Mouse (Mus musculus) cerebellum, postnatal 36 days (tissue): ENCODE results near the gene Epb41l2.
A peak's percentile ranks its signal among the peaks of the same experiment; 100 is the strongest.

ENCODE experiments used
- DNase-seq, 2 experiments: peaks; one replicate each; pipeline ENCODE4 v3.0.0; 2021 to 2022; ENCODE audit warnings: mixed read lengths in 2 of 2

Epb41l2 gene

GRCm38 (mm10) chr10:25359208-25359958 is at the start of gene Epb41l2:
Epb41l2 (plus strand) TSS chr10:25359798.
- peak; percentile 57 to 74 for DNase-seq

GRCm38 (mm10) chr10:25309996-25310395 is 49.6 kb upstream of the Epb41l2 start:
- no peak for DNase-seq

GRCm38 (mm10) chr10:25310736-25311135 is 48.9 kb upstream of the Epb41l2 start:
- no peak for DNase-seq

- DNase-seq, result no peak
Observed at GRCm38 (mm10) chr10:25311554-25312212, 47.9 kb upstream of the Epb41l2 start.

- no peak for DNase-seq
Observed at GRCm38 (mm10) chr10:25313856-25314584, 45.6 kb upstream of the Epb41l2 start.

GRCm38 (mm10) chr10:25317665-25318064 is 41.9 kb upstream of the Epb41l2 start:
- no peak for DNase-seq

GRCm38 (mm10) chr10:25318405-25318804 is 41.2 kb upstream of the Epb41l2 start:
- no peak for DNase-seq

- no peak for DNase-seq
Observed at GRCm38 (mm10) chr10:25319531-25319930, 40.1 kb upstream of the Epb41l2 start.

- no peak for DNase-seq
Observed at GRCm38 (mm10) chr10:25321198-25321597, 38.4 kb upstream of the Epb41l2 start.

GRCm38 (mm10) chr10:25325690-25326089 is 33.9 kb upstream of the Epb41l2 start:
- no peak for DNase-seq

- DNase-seq, result no peak
Observed at GRCm38 (mm10) chr10:25327511-25327910, 32.1 kb upstream of the Epb41l2 start.

GRCm38 (mm10) chr10:25330094-25330493 is 29.5 kb upstream of the Epb41l2 start:
- no peak for DNase-seq

- no peak for DNase-seq
Observed at GRCm38 (mm10) chr10:25331321-25332049, 28.1 kb upstream of the Epb41l2 start.

GRCm38 (mm10) chr10:25333390-25334079 is 26.1 kb upstream of the Epb41l2 start:
- DNase-seq, result no peak

GRCm38 (mm10) chr10:25340675-25341074 is 18.9 kb upstream of the Epb41l2 start:
- no peak for DNase-seq

GRCm38 (mm10) chr10:25342801-25343200 is 16.8 kb upstream of the Epb41l2 start:
- DNase-seq, result no peak

GRCm38 (mm10) chr10:25353941-25354340 is 5.7 kb upstream of the Epb41l2 start:
- DNase-seq, result no peak

GRCm38 (mm10) chr10:25354390-25354789 is 5.2 kb upstream of the Epb41l2 start:
- no peak for DNase-seq

- peak in 1 of 2 experiments; percentile 4 for DNase-seq
Observed at GRCm38 (mm10) chr10:25359959-25360811, 587 bp downstream of the Epb41l2 start.

- DNase-seq, result no peak
Observed at GRCm38 (mm10) chr10:25362235-25362634, 2.6 kb downstream of the Epb41l2 start.

GRCm38 (mm10) chr10:25365158-25365557 is 5.6 kb downstream of the Epb41l2 start:
- DNase-seq, result no peak
